Mouse (Mus musculus) kidney, adult 2 months (tissue): ENCODE results near the gene Cntrob.

Experiments
- CTCF ChIP-seq: fragments of 200-500 bp; conservative IDR thresholded peaks from 2 replicates; pipeline ENCODE4 v1.5.1; 2011; ENCODE audit warnings: low read depth, mild to moderate bottlenecking, control low read depth, low read length, moderate library complexity, mixed read lengths; ENCODE audit not compliant: insufficient read depth, insufficient read length
- POLR2A ChIP-seq: fragments of 200-500 bp; IDR thresholded peaks from one replicate; pipeline ENCODE4 v1.6.1; 2011; ENCODE audit warnings: low read depth, low read length, control low read depth

DNA sequence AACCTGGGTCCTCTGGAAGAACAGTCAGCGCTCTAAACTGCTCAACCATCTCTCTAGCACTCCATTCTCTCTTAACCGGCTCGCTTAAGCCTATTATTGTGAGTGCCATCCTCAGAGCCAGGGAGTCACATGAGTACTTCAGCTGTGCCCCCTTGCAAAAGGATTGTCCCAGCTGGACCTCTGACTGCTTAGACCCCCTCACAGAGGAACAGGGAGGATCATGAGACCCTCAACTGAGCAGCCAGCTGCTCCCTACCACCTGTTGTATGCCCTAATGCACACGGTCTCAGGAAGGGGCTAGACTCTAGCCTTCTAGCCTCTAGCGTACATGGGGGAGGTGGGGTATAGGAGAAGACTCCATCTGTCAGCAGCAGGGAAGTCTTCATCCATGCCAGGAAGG, 68.8 kb downstream of the Cntrob start:
- no peak for TF ChIP-seq CTCF
- TF ChIP-seq POLR2A = no peak
